Mouse (Mus musculus) midbrain, postnatal 0 days (tissue): ENCODE measurements at regions not wholly inside any gene's neighbourhood (a gene's known extent, or its start where the extent isn't known, plus 50 kb on each side); places are given as distances from the start of the nearest gene placed in this dataset.

Experiments
- ATAC-seq: fragments of 200-750 bp; cut with Nextera tagmentation; 2 replicates; pipeline ENCODE4 v1.8.0; 2017; ENCODE audit warnings: moderate number of reproducible peaks, mild to moderate bottlenecking, moderate TSS enrichment, moderate library complexity; ENCODE audit not compliant: low FRiP score
- DNase-seq: peaks from one replicate; pipeline ENCODE4 v3.0.0-alpha.2; 2015; ENCODE audit warnings: low spot score
- H3K27ac ChIP-seq: fragments of 300-500 bp; sonication (generic); 2 replicates; pipeline ENCODE4 v1.5.1; 2014; ENCODE audit warnings: low read depth, mild to moderate bottlenecking, low read length, mixed read lengths
- H3K27me3 ChIP-seq: fragments of 300-500 bp; sonication (generic); 2 replicates; pipeline ENCODE4 v1.6.1; 2014; ENCODE audit warnings: low read length, control low read depth, mixed read lengths; ENCODE audit not compliant: insufficient read depth
- H3K36me3 ChIP-seq: fragments of 300-500 bp; sonication (generic); 2 replicates; pipeline ENCODE4 v1.6.1; 2014; ENCODE audit warnings: low read length, control low read depth, mixed read lengths; ENCODE audit not compliant: insufficient read depth
- H3K4me1 ChIP-seq: fragments of 300-500 bp; sonication (generic); 2 replicates; pipeline ENCODE4 v1.6.1; 2014; ENCODE audit warnings: mild to moderate bottlenecking, control low read depth, antibody characterized with exemption, low read length, mixed read lengths; ENCODE audit not compliant: insufficient read depth
- H3K4me2 ChIP-seq: fragments of 300-500 bp; sonication (generic); 2 replicates; pipeline ENCODE4 v1.6.1; 2014; ENCODE audit warnings: low read depth, mild to moderate bottlenecking, low read length, mixed read lengths; ENCODE audit not compliant: poor library complexity, severe bottlenecking
- H3K4me3 ChIP-seq: fragments of 300-500 bp; sonication (generic); 2 replicates; pipeline ENCODE4 v1.5.1; 2014; ENCODE audit warnings: low read depth, mild to moderate bottlenecking, low read length, moderate library complexity
- H3K9ac ChIP-seq: fragments of 300-500 bp; sonication (generic); replicated peaks from 2 replicates; pipeline ENCODE4 v1.6.1; 2014; ENCODE audit warnings: mild to moderate bottlenecking, low read length, moderate library complexity, mixed read lengths; ENCODE audit not compliant: poor library complexity, severe bottlenecking
- H3K9me3 ChIP-seq: fragments of 300-500 bp; sonication (generic); 2 replicates; pipeline ENCODE4 v1.6.1; 2016; ENCODE audit warnings: low read length, control low read depth
- CTCF ChIP-seq: IDR thresholded peaks from 2 replicates; pipeline ENCODE4 v1.5.1; 2016; ENCODE audit warnings: antibody characterized with exemption, mild to moderate bottlenecking
- WGBS: fragments of 180-500 bp; shearing (Covaris S2); extraction: QIAGEN DNeasy Blood & Tissue Kit; methylation state at CpG from one replicate; pipeline ENCODE4 v1.1.7; 2014; 5-methylcytosine and 5-hydroxymethylcytosine counted together

GRCm38 (mm10) chr19:50961910-50962309, 283.5 kb upstream of the Sorcs1 start:
- WGBS: 54% methylated on average over 8 of the region's 8 CpGs
- no peak for TF ChIP-seq CTCF
- DNase-seq: no peak

DNA sequence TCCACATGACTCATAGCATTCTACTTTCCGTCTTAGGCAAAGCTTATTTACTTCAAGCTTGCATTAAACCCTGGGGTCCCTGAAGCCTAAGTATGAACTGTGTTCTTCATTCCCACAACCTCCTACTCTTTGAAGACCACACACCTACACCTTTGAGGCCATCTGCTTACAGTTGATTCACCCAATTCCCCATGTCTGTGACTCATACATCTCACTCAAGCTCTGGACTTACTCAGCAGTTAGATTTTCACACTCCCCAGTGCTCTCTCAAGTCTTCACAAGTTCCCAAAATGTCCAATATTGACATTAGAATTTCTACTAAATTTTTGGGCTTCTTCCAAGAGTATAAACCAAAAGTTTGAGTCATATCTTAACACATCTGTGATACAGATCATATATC, 266.6 kb upstream of the Sorcs1 start:
- H3K27ac ChIP-seq: no peak overlapping the region
- no peak for DNase-seq
- H3K4me2 ChIP-seq: no peak overlapping the region
- no peak for TF ChIP-seq CTCF
- no peak for ATAC-seq
- no peaks in the 10 kb centered on the region for H3K4me1 ChIP-seq
- H3K27me3 ChIP-seq: no peaks in the 10 kb centered on the region
- 80% methylated on average over 1 of the region's 1 CpGs for WGBS
- no peaks in the 10 kb centered on the region for H3K9me3 ChIP-seq
- H3K4me3 ChIP-seq: no peak overlapping the region
- no peaks in the 10 kb centered on the region for H3K36me3 ChIP-seq
- H3K9ac ChIP-seq: no peak overlapping the region

More at GRCm38 (mm10) chr19:50961910-50962309, 283.5 kb upstream of the Sorcs1 start:
- Histone ChIP-seq H3K27me3 (no peaks in the 10 kb centered on the region), H3K4me3 (no peak overlapping the region), H3K36me3 (no peaks in the 10 kb centered on the region), H3K4me2 (no peak overlapping the region), H3K9ac (no peak overlapping the region), H3K9me3 (no peaks in the 10 kb centered on the region), H3K27ac (no peak overlapping the region), H3K4me1 (no peaks in the 10 kb centered on the region)
- no peak for ATAC-seq

DNA sequence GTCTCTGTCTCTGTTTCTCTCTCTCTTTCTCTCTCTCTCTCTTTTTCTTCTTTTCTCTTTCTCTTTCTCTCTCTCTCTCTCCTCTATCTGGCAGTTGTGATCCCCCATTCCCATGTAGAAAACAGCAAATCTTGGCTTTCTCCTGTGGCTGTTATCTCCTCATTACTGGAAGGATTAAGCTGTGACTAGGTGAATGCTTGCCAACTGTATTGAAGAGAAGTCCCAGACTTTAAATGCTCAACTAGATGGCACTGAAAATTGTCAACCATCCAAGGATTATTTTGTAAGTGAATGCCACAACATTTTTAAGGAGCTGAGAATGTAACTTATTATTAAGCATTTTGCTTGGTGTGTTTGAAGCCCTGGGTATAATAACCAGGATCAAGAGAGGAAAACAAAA, 233.2 kb upstream of the Sorcs1 start:
- H3K9ac ChIP-seq: no peak overlapping the region
- no peak overlapping the region for H3K4me2 ChIP-seq
- ATAC-seq (no peak), DNase-seq (no peak)
- no peaks in the 10 kb centered on the region for H3K36me3 ChIP-seq
- H3K27ac ChIP-seq: no peak overlapping the region
- H3K4me3 ChIP-seq: no peak overlapping the region
- H3K9me3 ChIP-seq: no peaks in the 10 kb centered on the region
- H3K27me3 ChIP-seq: no peaks in the 10 kb centered on the region
- no peak for TF ChIP-seq CTCF
- no peaks in the 10 kb centered on the region for H3K4me1 ChIP-seq

DNA sequence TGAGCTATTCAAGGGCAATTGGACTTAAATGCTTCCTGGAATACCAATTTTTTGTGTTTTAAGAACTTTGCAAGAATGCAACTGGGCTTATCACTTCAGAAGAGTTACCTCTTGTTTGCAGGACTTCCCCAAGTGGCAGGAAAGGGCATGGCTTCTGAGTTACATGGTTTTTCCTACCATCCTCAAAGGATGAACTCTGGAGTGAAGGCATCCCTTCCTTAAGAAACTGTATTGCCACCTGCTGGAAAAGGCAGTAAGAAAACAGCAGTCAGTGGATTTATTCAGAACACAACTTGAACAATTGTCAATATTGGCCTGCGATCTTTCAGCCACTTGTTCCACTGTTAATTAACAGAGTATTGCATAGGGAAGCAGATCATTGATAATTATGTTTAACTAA, 232.2 kb upstream of the Sorcs1 start:
- Histone ChIP-seq H3K27me3 (no peaks in the 10 kb centered on the region), H3K27ac (no peak overlapping the region), H3K9me3 (no peaks in the 10 kb centered on the region), H3K36me3 (no peaks in the 10 kb centered on the region), H3K4me3 (no peak overlapping the region), H3K9ac (no peak overlapping the region), H3K4me1 (no peaks in the 10 kb centered on the region), H3K4me2 (no peak overlapping the region)
- WGBS: 88% methylated on average over 1 of the region's 1 CpGs
- ATAC-seq (no peak), DNase-seq (no peak)
- TF ChIP-seq CTCF: peak; percentile 40

DNA sequence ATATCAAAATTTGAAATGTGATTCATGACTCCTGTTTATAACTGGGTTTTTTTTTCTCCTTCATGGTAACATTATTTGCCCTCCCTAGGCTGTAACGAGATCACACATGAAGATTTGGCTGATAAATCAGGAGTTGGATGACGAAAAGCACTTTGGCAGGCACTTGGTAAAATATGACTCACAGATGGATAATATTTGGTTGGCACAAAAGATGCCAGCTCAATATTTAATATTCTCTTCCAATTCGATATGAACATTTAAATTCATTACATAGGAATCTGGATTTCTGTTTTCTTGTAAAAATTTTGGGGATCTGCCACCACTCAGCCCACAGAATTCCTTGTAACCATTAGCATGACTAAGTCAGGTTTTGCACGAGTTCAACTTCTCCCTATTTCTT, 230.3 kb upstream of the Sorcs1 start:
- Histone ChIP-seq H3K9me3 (no peaks in the 10 kb centered on the region), H3K4me3 (no peak overlapping the region), H3K9ac (no peak overlapping the region), H3K4me2 (no peak overlapping the region), H3K4me1 (no peaks in the 10 kb centered on the region), H3K27ac (no peak overlapping the region), H3K36me3 (no peaks in the 10 kb centered on the region), H3K27me3 (no peaks in the 10 kb centered on the region)
- no peak for ATAC-seq
- 83% methylated on average over 4 of the region's 4 CpGs for WGBS
- TF ChIP-seq CTCF: no peak
- no peak for DNase-seq

DNA sequence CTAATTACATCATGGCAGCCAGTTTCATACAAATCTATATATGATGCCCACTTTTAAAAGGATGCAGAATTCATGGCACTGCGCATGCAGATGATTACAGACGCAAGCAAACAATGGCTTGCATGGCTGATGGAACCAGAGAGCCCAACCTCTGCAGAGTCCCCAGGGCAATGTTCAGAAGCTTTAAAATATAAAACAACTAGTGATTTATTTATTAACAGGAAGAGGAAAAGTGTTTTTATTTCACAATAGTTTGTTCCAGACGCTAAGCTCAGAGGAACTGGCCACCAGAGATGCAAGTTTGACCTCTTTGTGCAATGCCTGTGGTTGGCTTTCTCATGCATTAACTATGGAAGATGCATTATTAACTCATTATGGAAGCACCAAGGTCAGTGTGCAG, 215.3 kb upstream of the Sorcs1 start:
- ATAC-seq (no peak), DNase-seq (no peak)
- no peaks in the 10 kb centered on the region for H3K27me3 ChIP-seq
- H3K4me1 ChIP-seq: no peaks in the 10 kb centered on the region
- H3K9ac ChIP-seq: no peak overlapping the region
- no peak overlapping the region for H3K27ac ChIP-seq
- 90% methylated on average over 3 of the region's 3 CpGs for WGBS
- no peak overlapping the region for H3K4me2 ChIP-seq
- no peak for TF ChIP-seq CTCF
- no peaks in the 10 kb centered on the region for H3K9me3 ChIP-seq
- no peaks in the 10 kb centered on the region for H3K36me3 ChIP-seq
- no peak overlapping the region for H3K4me3 ChIP-seq

GRCm38 (mm10) chr19:50872661-50873060, 194.2 kb upstream of the Sorcs1 start:
- H3K27me3 ChIP-seq: no peaks in the 10 kb centered on the region
- H3K9ac ChIP-seq: no peak overlapping the region
- DNase-seq (no peak), ATAC-seq (no peak)
- H3K4me1 ChIP-seq: no peaks in the 10 kb centered on the region
- no peak overlapping the region for H3K27ac ChIP-seq
- H3K4me2 ChIP-seq: no peak overlapping the region
- no peak overlapping the region for H3K4me3 ChIP-seq
- no peak for TF ChIP-seq CTCF
- no peaks in the 10 kb centered on the region for H3K36me3 ChIP-seq
- WGBS: 81% methylated on average over 4 of the region's 4 CpGs
- no peaks in the 10 kb centered on the region for H3K9me3 ChIP-seq
